Mouse (Mus musculus) kidney, postnatal 36 days (tissue): Measurements from ENCODE around the gene Jade2.
"Not testable (repeated sequence)": the region's sequence is repeated elsewhere in the genome, so short reads cannot be mapped to it uniquely, and the experiment has no call there.

ENCODE experiments used
- DNase-seq, 2 experiments: peaks; one replicate each; pipeline ENCODE4 v3.0.0; 2021 to 2022; ENCODE audit warnings: mixed read lengths in 2 of 2

Gene Jade2

GRCm38 (mm10) chr11:51833393-51834066 lies 23.9 kb downstream of the Jade2 start:
- no peak for DNase-seq

DNA sequence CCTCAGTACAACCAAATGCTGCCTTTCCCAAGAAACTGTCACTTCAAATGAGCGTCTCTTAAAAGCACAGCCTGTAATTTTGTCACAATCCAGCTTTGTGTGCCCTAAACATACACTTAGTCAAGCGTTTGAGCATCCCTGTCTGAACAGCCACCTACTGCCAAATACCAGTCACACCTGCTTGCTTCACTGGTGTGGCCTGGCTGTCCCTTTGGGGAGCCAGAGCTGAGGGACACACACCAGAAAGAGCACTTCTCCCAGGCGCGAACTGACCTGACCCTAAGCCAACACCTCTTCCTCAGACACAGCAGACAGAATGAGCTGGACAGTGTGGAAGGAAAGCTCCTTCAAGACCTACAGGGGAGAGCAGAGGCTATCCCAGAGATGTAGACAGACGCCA lies 24.5 kb downstream of the Jade2 start:
- DNase-seq = no peak

- DNase-seq = peak; percentile 81 to 82
Observed at GRCm38 (mm10) chr11:51831962-51832909, 25.2 kb downstream of the Jade2 start.

DNA sequence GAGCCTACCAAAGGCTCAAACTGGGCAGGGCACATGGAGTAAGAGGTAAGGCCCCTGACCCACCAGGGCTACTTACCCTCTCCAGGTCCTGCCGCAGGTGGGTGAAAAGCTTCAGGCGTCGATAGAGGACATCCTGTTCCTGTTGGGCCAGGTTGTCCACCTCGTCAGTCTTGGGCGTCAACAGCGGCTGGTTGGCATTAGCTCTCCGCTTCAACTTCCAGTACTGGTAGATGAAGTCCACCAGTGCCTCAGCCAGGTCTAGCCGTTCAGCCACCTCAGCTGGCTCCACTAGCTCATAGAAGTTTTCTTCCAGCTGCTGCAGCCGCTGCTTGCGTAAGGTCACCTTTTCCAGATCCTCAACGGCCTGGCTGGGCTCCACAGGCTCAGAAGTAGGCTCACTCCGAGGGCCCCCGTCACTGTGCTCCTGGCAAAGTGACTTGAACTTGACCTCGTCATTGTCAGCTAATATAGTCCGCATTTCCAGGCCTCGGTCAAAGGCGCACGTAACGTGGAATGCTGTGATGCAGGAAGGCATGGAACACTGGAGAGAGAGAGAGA lies 32.5 kb downstream of the Jade2 start:
- DNase-seq = peak in 1 of 2 experiments; percentile 34

DNA sequence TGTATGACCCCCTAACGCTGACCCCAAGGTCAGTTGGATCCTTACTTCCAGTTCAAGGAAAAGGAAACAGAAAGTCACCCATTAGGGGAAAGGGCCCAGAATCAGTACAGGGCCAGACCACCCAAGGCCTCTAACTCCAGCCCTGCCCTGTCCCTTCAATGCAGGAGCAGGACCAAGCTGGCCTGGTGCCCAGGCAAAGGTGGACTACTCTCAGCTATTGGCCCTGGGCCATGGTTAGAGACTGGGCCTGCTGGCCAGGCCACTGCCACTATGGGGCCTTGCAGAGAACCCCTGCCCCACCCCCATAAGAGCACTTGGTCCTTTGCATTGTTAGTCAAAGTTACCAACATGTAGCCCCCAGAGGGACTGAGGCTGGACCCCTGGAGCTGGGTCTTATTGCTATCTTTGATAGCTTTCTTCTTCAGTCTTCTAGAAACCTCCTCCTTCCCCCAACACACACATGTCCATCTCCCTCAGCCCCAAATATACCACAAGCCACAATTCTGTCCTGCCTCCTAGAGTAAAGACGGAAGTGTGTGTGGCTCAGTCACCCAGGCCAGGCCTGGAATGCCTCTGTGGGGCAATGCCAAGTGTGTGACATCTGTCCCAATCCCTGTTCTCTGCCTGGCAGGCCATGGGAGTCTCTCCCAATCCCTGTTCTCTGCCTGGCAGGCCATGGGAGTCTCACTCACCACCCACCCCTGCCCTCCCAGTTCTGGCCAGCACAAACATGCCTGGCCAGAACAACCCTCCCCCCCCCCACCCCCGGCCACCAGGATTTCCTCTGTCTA lies 33.3 kb downstream of the Jade2 start:
- DNase-seq = peak; percentile 89 to 94

DNA sequence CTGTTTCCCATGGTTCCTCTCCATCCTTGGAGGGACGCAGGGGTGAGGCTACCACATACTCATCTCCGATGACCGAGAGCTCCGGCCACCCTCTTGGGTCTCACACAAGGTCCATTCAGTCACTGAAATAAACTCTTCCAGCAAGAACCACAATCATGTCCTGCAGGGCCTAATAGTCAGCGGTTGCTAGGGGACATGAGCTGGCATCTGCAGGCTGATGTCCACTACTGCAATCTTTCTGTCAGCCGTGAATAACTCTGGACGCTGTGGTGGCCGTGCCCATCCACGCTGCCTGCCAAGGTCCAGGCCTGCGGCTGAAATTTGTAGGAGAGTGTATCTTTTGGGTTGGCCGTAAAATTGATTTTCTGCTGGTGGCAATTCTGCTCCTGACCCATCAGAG lies 34.2 kb downstream of the Jade2 start:
- no peak for DNase-seq

GRCm38 (mm10) chr11:51822736-51823135 lies 34.7 kb downstream of the Jade2 start:
- DNase-seq = no peak

DNA sequence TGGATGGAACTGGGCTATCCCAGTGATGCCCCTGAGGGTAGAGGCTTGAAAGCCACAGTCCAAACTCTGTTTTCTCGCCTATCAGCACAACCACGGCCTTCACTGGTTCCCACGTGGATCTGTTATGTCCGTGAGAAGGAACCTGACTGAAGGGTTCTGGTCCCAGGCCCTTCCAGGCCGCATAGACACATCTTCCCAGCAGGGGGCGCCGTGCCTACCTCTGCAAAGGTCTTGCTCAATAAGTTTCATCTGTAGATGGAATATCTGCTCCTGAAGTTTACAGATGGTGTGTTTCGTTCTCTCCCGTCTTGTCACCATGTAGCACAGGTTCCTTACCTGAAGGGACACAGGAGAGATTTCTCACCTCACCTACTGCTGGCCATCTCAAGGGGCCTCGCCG lies 36.6 kb downstream of the Jade2 start:
- peak; percentile 81 to 93 for DNase-seq

DNA sequence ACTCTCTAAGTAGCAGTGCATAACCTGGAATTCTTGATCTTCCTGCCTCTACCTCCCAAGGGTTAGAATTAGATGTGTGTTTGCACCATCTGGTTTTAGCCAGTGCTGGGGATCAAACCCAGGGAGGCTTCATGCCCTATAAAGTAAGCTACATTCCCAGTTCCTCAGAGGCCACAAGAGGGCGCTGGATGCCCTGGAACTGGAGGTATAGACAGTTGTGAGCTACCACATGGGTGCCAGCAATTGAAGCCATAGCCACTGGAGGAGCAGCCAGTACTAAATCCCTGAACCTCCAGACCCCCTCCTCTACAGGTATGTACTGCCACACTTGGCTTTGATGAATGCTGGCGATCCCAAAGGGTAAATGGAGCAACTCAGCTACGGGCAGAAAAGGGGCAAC lies 37.5 kb downstream of the Jade2 start:
- DNase-seq = peak; percentile 65 to 82

- peak; percentile 35 to 47 for DNase-seq
Observed at GRCm38 (mm10) chr11:51818837-51819236, 38.6 kb downstream of the Jade2 start.

DNA sequence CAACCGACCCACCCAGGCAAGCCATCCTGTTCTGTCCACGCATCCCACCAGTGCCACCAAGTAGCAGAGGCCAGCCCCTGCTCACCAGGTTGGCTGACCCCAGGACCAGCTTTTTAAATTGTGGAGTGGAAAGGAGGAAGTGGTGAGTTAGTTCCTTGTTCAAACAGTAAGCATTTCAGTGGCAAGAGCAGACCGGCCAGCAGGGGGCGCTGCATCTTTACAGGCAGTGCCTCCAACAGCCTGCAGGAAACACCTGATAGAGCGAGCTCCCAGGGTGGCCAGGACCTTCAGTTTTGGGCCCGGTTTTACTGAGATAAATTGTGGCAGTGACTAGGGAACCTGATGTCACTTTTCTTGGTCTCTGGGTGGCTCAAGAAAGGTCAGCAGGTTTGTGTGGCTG lies 39.7 kb downstream of the Jade2 start:
- peak; percentile 87 to 97 for DNase-seq

DNA sequence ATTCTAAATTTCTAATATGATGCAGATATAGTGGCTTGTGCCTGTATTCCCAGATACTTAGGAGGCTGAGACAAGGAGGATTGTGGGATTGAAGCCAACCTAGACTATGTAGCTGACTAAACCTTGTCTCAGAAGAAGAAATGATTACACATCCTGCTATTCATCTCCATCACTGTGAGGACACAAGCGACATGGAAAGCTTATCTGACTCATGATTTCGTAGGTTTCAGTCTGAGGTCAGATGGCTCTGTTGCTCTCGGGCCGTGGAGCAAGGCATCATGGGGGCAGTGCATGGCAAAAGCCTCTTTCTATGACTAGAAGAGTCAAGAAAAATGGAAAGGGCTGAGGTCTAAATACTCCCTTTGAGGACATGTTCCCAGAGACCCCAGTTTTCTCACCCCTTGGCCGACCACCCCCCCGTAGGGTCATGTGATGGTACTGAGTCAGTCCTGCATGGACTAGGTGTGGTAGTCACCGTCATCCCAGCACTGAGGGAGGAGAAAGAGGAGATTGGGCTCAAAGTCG lies 45.4 kb downstream of the Jade2 start:
- no peak for DNase-seq

DNA sequence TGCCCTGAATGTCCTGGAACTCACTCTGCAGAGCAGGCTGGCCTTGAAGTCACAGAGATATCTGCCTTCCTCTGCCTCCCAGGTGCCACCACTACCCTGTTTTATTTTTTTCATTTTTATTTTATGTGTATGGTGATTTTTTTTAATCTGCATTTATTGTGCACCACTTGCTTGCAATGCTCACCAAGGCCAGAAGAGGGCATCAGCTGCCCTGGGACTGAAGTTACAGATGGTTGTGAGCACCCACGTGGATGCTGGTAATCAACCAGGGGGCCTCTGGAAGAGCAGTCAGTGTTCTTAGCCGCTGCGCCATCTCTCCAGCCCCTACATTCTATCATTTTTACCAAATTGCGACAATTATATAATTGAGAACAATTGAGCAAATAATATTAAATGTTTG lies 46.2 kb downstream of the Jade2 start:
- no peak for DNase-seq

DNA sequence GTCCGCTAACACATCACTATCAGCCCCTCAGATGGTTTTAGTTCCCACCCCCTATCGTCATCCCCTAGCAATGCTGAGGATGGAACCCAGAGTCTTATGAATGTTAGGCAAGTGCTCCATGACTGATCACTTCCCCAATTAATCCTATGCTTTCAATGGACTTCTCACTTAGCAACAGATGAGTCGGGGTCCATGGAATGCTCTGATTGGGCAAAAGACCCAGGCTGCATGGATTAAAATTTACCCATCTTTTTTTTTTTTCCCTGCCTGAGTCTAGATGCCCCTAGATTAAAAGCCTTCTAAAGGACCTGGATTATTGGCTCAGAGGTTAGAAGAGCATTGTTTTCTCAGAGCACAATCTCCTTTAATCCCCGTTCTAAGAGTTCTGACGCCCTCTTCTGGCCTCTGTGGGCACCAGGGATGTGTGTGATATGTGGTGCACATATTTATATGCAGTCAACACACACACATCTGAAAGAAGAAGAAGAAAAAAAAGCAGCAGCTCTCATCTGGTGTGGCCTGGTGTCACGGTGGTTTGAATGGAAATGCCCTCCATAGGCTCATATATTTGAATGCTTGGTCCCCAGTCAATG lies 47.7 kb downstream of the Jade2 start:
- peak; percentile 43 to 63 for DNase-seq

DNA sequence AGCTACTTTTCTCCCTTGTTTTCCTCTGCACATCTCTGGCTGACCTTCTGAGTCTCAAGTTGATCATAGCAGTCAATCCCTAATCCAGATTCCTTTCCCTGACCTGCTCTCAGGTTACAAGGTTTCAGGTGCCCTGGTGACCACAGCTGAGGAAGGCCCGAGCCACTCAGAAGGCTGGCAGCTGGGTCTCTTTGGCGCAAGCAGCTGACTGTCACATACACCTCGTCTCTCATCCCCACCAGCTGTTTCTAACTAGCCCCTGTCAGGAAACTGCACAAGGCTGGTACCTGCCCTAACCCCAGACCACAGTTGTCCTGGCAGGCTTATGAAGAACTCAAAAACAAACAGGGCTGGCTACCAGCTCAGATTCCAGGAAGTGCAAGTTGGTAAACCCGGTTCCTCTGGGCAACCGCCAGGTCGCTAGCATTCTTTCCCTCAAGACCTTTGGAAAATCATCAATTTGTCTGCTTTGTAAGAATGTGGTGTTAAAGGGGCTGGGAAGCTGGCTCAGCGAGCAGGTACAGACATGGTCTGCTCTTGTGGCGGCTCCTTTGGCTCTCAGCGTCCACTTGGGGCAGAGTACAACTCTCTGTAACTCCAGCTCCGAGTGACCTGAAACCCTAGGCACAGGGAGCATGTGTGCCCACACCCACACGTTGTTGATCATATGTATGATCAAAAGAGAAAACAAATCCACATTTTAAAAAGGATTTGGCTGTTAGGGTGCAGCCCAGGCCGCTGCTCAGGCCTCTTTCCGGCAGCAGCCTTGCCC lies 50.2 kb downstream of the Jade2 start:
- DNase-seq = peak; percentile 31 to 58

- DNase-seq = peak; percentile 83 to 90
Observed at GRCm38 (mm10) chr11:51805221-51805981, 52.1 kb downstream of the Jade2 start.

GRCm38 (mm10) chr11:51800634-51801325 lies 56.7 kb downstream of the Jade2 start:
- DNase-seq = no peak

DNA sequence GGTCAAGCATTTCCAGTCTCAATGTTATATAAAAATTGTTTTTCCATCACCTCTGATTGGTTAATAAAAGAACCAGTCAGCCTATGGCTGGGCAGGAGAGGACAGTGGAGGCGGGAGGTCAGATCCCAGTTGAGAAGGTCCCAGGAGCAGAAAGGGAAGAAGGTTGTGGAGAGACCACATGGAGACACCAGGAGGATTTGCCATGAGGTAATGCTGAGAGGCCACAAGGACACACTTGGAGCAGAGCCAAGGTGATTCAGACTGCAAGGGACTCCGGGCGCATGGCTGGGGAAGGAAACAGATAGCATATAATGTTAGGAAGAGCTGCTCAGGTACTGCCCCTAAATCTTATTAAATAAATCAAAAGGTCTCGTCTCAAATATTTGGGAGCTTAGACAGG lies 61.2 kb downstream of the Jade2 start:
- DNase-seq = no peak

DNA sequence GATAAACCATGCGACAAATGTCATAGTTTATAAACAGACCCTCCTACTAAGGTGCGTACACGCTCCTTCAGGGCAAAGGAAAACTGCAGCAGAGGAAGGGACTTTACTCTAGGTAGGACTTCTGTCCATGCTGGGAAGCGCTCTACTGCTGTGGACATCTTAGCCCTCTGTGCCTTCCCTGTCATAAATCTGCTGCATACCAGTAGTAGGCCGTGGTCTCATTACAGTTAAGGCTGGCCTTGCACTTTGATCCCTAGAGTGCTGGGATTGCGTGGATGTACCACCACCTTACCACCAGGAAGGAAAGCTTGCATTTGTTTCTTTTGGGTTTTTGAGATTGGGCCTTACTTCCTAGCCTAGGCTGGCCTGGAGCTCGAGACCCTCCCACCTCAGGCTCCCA lies 66.8 kb downstream of the Jade2 start:
- DNase-seq = no peak

DNA sequence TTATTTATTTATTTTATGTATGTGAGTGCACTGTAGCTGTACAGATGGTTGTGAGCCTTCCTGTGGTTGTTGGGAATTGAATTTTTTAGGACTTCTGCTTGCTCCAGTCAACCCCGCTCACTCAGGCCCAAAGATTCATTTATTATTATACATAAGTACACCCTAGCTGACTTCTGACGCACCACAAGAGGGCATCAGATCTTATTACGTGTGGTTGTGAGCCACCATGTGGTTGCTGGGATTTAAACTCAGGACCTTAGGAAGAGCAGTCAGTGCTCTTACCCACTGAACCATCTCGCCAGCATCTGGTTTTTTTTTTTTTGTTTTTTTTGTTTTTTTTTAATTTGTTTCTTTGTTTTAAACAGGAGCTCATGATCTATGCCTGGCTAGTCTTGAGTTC lies 67.7 kb downstream of the Jade2 start:
- DNase-seq = not testable (repeated sequence)
